In the genomic region with DNA sequence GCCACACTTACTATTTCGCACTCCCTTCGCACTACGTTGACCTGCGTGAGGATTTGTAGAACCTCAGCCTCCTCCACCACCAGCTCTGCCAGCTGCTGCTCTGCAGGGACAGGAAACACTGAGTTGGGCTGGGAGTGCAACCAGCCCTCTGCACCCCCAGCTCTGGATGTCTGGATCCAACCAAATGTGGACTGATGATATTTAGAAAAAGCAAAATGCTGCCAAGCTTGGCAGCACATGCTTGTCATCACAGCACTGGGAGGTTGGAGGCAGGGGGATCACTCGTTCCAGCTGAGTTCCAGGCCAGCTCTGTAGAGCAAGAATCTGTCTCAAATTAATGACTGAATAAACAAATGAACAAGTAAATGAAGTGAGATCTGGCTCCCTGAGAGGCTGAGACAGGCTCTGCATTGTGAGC, we compare ENCODE assay signal across 16 mouse cellular contexts. TPM values are rescaled to one million over a fixed set of nuclear protein-coding genes. Genes with fewer than 3 reads are reported as not detected.
DNase-seq lines count a peak whose midpoint lies in the region; ATAC-seq and TF ChIP-seq lines count a peak whose summit lies in the region.
"Had no signal": no experiment of that assay in that cellular context is flagged by ENCODE, and none has a peak within 500 bp of the region (broad histone marks: within the 10 kb centered on the region; RNA-seq: fewer than 3 reads in every experiment).

No protein-coding gene starts in this region.

- no peaks in the 10 kb centered on the region for H3K27me3 ChIP-seq in heart, embryonic 15.5 days
- H3K27me3 ChIP-seq: limb, embryonic 13.5 days; neural tube, embryonic 15.5 days had no signal

- no peak overlapping the region; the same call in 1 of the 2 replicates for H3K9ac ChIP-seq in heart, embryonic 15.5 days
- H3K9ac ChIP-seq: limb, embryonic 13.5 days; neural tube, embryonic 15.5 days had no signal

- DNase-seq in heart, postnatal 10 days, result no peak
- peak; percentile 45 for DNase-seq in adipocyte (ENCODE audit: low spot score)
- peak; percentile 51 to 67 for DNase-seq in layer of hippocampus, adult 2 months (ENCODE audit: low spot score in 2 of 2)
- DNase-seq in lung, postnatal 25 days (ENCODE audit: low spot score), result peak; percentile 51
- DNase-seq in cerebellum, adult 11 months, result no peak
- no peak for DNase-seq in kidney, adult 18-20 months
- DNase-seq: adrenal gland, postnatal 10 days; B cell, adult 2 months; heart, adult 11 months had no signal

- intact Hi-C loops in heart, postnatal 10 days (cut with DNase I), result no loop called here

- peaks cover 5% of the 10 kb centered on the region; the same call in 1 of the 2 replicates for H3K4me1 ChIP-seq in heart, embryonic 15.5 days (replicated peaks)
- H3K4me1 ChIP-seq: limb, embryonic 13.5 days; neural tube, embryonic 15.5 days had no signal

- H3K36me3 ChIP-seq in heart, embryonic 15.5 days, result peaks cover 79% of the 10 kb centered on the region

- ATAC-seq in heart, embryonic 15.5 days (replicated peaks; ENCODE audit: insufficient number of reproducible peaks, insufficient read depth, low FRiP score, low read depth), result no peak; the same call in 1 of the 2 replicates
- ATAC-seq in monocyte, adult 5-6 weeks (replicated peaks; ENCODE audit: insufficient number of reproducible peaks, low FRiP score, low TSS enrichment, poor library complexity, severe bottlenecking), result no peak

- TF ChIP-seq CTCF in layer of hippocampus, adult 2 months (conservative IDR thresholded peaks at IDR 0.05), result no peak

- H3K4me2 ChIP-seq in heart, embryonic 15.5 days, result no peak overlapping the region
- H3K4me2 ChIP-seq: limb, embryonic 13.5 days; neural tube, embryonic 15.5 days had no signal

- 56% methylated on average over 5 of the region's 5 CpGs for WGBS in heart, embryonic 15.5 days

- H3K27ac ChIP-seq in heart, embryonic 15.5 days, result peak overlapping the region; percentile 33; the same call in 1 of the 2 replicates
- H3K27ac ChIP-seq in layer of hippocampus, adult 2 months, result peak overlapping the region; percentile 86
- H3K27ac ChIP-seq: left cerebral cortex, adult 2 months; limb, embryonic 13.5 days; macrophage; neural tube, embryonic 15.5 days had no signal

- no peak overlapping the region for H3K4me3 ChIP-seq in heart, embryonic 15.5 days
- no peak overlapping the region for H3K4me3 ChIP-seq in layer of hippocampus, adult 2 months
- H3K4me3 ChIP-seq: erythroblast, embryonic 14.5 days; left cerebral cortex, adult 2 months; limb, embryonic 13.5 days; neural tube, embryonic 15.5 days had no signal

- H3K9me3 ChIP-seq in heart, embryonic 15.5 days (replicated peaks), result no peaks in the 10 kb centered on the region
- H3K9me3 ChIP-seq: limb, embryonic 13.5 days; neural tube, embryonic 15.5 days had no signal

RNA-seq across cellular contexts. Expression of a gene that starts 8.3 kb away (rescaled TPM):
- 25.2 and 33.6 TPM in 2 replicates for polyA plus RNA-seq in heart, embryonic 15.5 days (2015; fragmentation: Nextera tagmentation; extraction: Ambion mirVana)
- 10 to 100 TPM; 33.1 to 33.5 TPM for total RNA-seq in heart, postnatal 10 days (2021)
- total RNA-seq in layer of hippocampus, adult 2 months (2021), result 10 to 100 TPM; 45.5 to 52.1 TPM
- total RNA-seq in monocyte, adult 5-6 weeks (2017), result 74.6 to 94.0 TPM (median 75.3 TPM) in 3 replicates

RNA-seq across cellular contexts. Expression of a gene that starts 8.3 kb away (rescaled TPM):
- polyA plus RNA-seq in heart, embryonic 15.5 days (2015; fragmentation: Nextera tagmentation; extraction: Ambion mirVana), result 241 and 335 TPM in 2 replicates
- 100 to 1,000 TPM; 160 to 173 TPM for total RNA-seq in heart, postnatal 10 days (2021)
- 100 to 1,000 TPM; 139 to 157 TPM for total RNA-seq in layer of hippocampus, adult 2 months (2021)
- total RNA-seq in monocyte, adult 5-6 weeks (2017), result 79.7 to 131 TPM (median 108 TPM) in 3 replicates

RNA-seq across cellular contexts. Expression of a gene that starts 11.4 kb away (rescaled TPM):
- 24.2 and 33.6 TPM in 2 replicates for polyA plus RNA-seq in heart, embryonic 15.5 days (2015; fragmentation: Nextera tagmentation; extraction: Ambion mirVana)
- total RNA-seq in heart, postnatal 10 days (2021), result 10 to 100 TPM; 25.6 to 28.2 TPM
- 10 to 100 TPM; 87.7 to 90.5 TPM for total RNA-seq in layer of hippocampus, adult 2 months (2021)
- 2.0 to 3.7 TPM (median 3.4 TPM) in 3 replicates for total RNA-seq in monocyte, adult 5-6 weeks (2017)

RNA-seq across cellular contexts. Expression of a gene that starts 21.6 kb away (rescaled TPM):
- 1.3 and 2.3 TPM in 2 replicates for polyA plus RNA-seq in heart, embryonic 15.5 days (2015; fragmentation: Nextera tagmentation; extraction: Ambion mirVana)
- under 1 TPM; 0.57 to 0.67 TPM for total RNA-seq in heart, postnatal 10 days (2021)
- total RNA-seq in layer of hippocampus, adult 2 months (2021), result 100 to 1,000 TPM; 110 to 113 TPM
- total RNA-seq in monocyte, adult 5-6 weeks (2017), result not detected in 3 replicates
- polyA plus RNA-seq: erythroblast, embryonic 14.5 days; macrophage had no signal

RNA-seq across cellular contexts. Expression of a gene that starts 35.6 kb away (rescaled TPM):
- polyA plus RNA-seq in heart, embryonic 15.5 days (2015; fragmentation: Nextera tagmentation; extraction: Ambion mirVana), result 0.31 and 1.4 TPM in 2 replicates
- total RNA-seq in heart, postnatal 10 days (2021), result under 1 TPM in 1 of 2 experiments, not detected in 1; 0.20 TPM
- total RNA-seq in layer of hippocampus, adult 2 months (2021), result 10 to 100 TPM; 12.1 to 14.4 TPM
- not detected in 3 replicates for total RNA-seq in monocyte, adult 5-6 weeks (2017)
- polyA plus RNA-seq: macrophage had no signal

Comparison
In these comparisons a context has a peak if more than half of its experiments do, and no peak if none do; other contexts are left out.
1. DNase-seq: peak in adipocyte (single experiment), layer of hippocampus, adult 2 months (2 of 2) and lung, postnatal 25 days (single experiment); none in heart, postnatal 10 days (0 of 2), cerebellum, adult 11 months (single experiment) and kidney, adult 18-20 months (single experiment).